Mouse (Mus musculus): Measurements from ENCODE around the gene Prss29.
A peak's percentile ranks its signal among the peaks of the same experiment; 100 is the strongest.

The Prss29 gene

GRCm38 (mm10) chr17:25318354-25318753 lies at the start of gene Prss29:
Gene Prss29, plus strand, starts transcription at chr17:25318654.
- no peak for DNase-seq

- DNase-seq, result no peak
Measured at GRCm38 (mm10) chr17:25270795-25271335, 47.6 kb upstream of the Prss29 start.

GRCm38 (mm10) chr17:25272326-25272725 lies 46.1 kb upstream of the Prss29 start:
- peak in 1 of 2 experiments; percentile 24 for DNase-seq

GRCm38 (mm10) chr17:25272951-25273705 lies 45.3 kb upstream of the Prss29 start:
- DNase-seq, result peak; percentile 88 to 94

GRCm38 (mm10) chr17:25273706-25274501 lies 44.5 kb upstream of the Prss29 start:
- peak; percentile 95 to 99 for DNase-seq

GRCm38 (mm10) chr17:25274571-25275346 lies 43.7 kb upstream of the Prss29 start, which contains the start of gene Ube2i:
Gene Ube2i, minus strand, starts transcription at chr17:25274622.
- peak; percentile 67 to 74 for DNase-seq

GRCm38 (mm10) chr17:25275833-25276232 lies 42.6 kb upstream of the Prss29 start:
- DNase-seq, result no peak

- peak; percentile 33 to 52 for DNase-seq
Measured at GRCm38 (mm10) chr17:25282133-25282532, 36.3 kb upstream of the Prss29 start.

- peak; percentile 93 to 95 for DNase-seq
Measured at GRCm38 (mm10) chr17:25285033-25285432, 33.4 kb upstream of the Prss29 start.

- peak; percentile 65 to 74 for DNase-seq
Measured at GRCm38 (mm10) chr17:25288842-25289241, 29.6 kb upstream of the Prss29 start.

GRCm38 (mm10) chr17:25290411-25290810 lies 28.0 kb upstream of the Prss29 start:
- DNase-seq, result no peak

- DNase-seq, result no peak
Measured at GRCm38 (mm10) chr17:25293495-25293894, 25.0 kb upstream of the Prss29 start.

- no peak for DNase-seq
Measured at GRCm38 (mm10) chr17:25294111-25294510, 24.3 kb upstream of the Prss29 start.

GRCm38 (mm10) chr17:25298094-25298493 lies 20.4 kb upstream of the Prss29 start, which contains the start of gene Prss34:
Gene Prss34, plus strand, starts transcription at chr17:25298394.
- DNase-seq, result no peak

- no peak for DNase-seq
Measured at GRCm38 (mm10) chr17:25308346-25308745, 10.1 kb upstream of the Prss29 start, which contains the start of gene Prss28. Gene Prss28, plus strand, starts transcription at chr17:25308646.

GRCm38 (mm10) chr17:25320819-25321218 lies 2.4 kb downstream of the Prss29 start:
- DNase-seq, result no peak

- DNase-seq, result no peak
Measured at GRCm38 (mm10) chr17:25322930-25323329, 4.5 kb downstream of the Prss29 start.

GRCm38 (mm10) chr17:25332321-25332720 lies 13.9 kb downstream of the Prss29 start:
- no peak for DNase-seq

GRCm38 (mm10) chr17:25333943-25334342 lies 15.5 kb downstream of the Prss29 start:
- DNase-seq, result peak; percentile 77 to 89

GRCm38 (mm10) chr17:25338218-25338617 lies 19.8 kb downstream of the Prss29 start:
- DNase-seq, result no peak

GRCm38 (mm10) chr17:25340003-25340402 lies 21.5 kb downstream of the Prss29 start:
- no peak for DNase-seq

- DNase-seq, result no peak
Measured at GRCm38 (mm10) chr17:25341490-25341889, 23.0 kb downstream of the Prss29 start.

- no peak for DNase-seq
Measured at GRCm38 (mm10) chr17:25345462-25345861, 27.0 kb downstream of the Prss29 start, which contains the start of gene Tpsab1. Gene Tpsab1, minus strand, starts transcription at chr17:25345562.

All from cerebellum, postnatal 14 days (tissue).